Mouse (Mus musculus) embryonic facial prominence, embryonic 10.5 days (tissue): Measurements from ENCODE around the gene Adipor2. TPM values are rescaled to one million over a fixed set of nuclear protein-coding genes. Genes with fewer than 3 reads are reported as not detected.
A peak's percentile ranks its signal among the peaks of the same experiment; 100 is the strongest.

ENCODE experiments used
- DNase-seq: peaks from one replicate; pipeline ENCODE4 v3.0.0-alpha.2; 2017; ENCODE audit warnings: low spot score
- H3K27ac ChIP-seq: fragments of 300-500 bp; sonication (generic); replicated peaks from 2 replicates; pipeline ENCODE4 v1.5.1; 2016; ENCODE audit warnings: mild to moderate bottlenecking
- H3K27me3 ChIP-seq: fragments of 300-500 bp; sonication (generic); replicated peaks from 2 replicates; pipeline ENCODE4 v1.6.1; 2016; ENCODE audit warnings: low read depth, mild to moderate bottlenecking; ENCODE audit not compliant: poor library complexity, severe bottlenecking
- H3K36me3 ChIP-seq: fragments of 300-500 bp; sonication (generic); replicated peaks from 2 replicates; pipeline ENCODE4 v1.6.1; 2016; ENCODE audit warnings: mild to moderate bottlenecking, moderate library complexity
- H3K4me1 ChIP-seq: fragments of 300-500 bp; sonication (generic); 2 replicates; pipeline ENCODE4 v1.6.1; 2016
- H3K4me3 ChIP-seq: fragments of 300-500 bp; sonication (generic); 2 replicates; pipeline ENCODE4 v1.5.1; 2016; ENCODE audit warnings: mild to moderate bottlenecking, moderate library complexity
- H3K9me3 ChIP-seq: fragments of 300-500 bp; sonication (generic); 2 replicates; pipeline ENCODE4 v1.6.1; 2016; ENCODE audit warnings: mild to moderate bottlenecking
- WGBS: fragments of 180-500 bp; shearing (Covaris S2); methylation state at CpG from one replicate; pipeline ENCODE4 v1.1.7; 2016; 5-methylcytosine and 5-hydroxymethylcytosine counted together
- polyA plus RNA-seq: library from polyadenylated mRNA; unstranded; fragments of >200 nt; fragmentation: Nextera tagmentation; extraction: Ambion mirVana; gene quantifications from 2 replicates; pipeline ENCODE4 v1.2.1, GENCODE M21; 2016

Gene Adipor2
- polyA plus RNA-seq, 1 experiment from 2014 or later, result 30.9 TPM

- DNase-seq, result peak; percentile 51
- no peak within 1 kb of the TSS for H3K27ac ChIP-seq
- WGBS, result 1% methylated on average over 31 of the region's 31 CpGs
- H3K4me3 ChIP-seq, result peak within 1 kb of the TSS; percentile 54
- H3K36me3 ChIP-seq, result no peaks in the 10 kb centered on the region
- peaks cover 90% of the 10 kb centered on the region for H3K27me3 ChIP-seq
- peaks cover 55% of the 10 kb centered on the region for H3K4me1 ChIP-seq
- no peaks in the 10 kb centered on the region for H3K9me3 ChIP-seq
These were observed 87.0 kb downstream of the Adipor2 start, which contains the start of gene Lrtm2 for GRCm38 (mm10) chr6:119330506-119330905. TSS of gene Lrtm2 (minus strand) at chr6:119330766.

- no peaks in the 10 kb centered on the region for H3K9me3 ChIP-seq
- peaks cover 55% of the 10 kb centered on the region for H3K4me1 ChIP-seq
- no peaks in the 10 kb centered on the region for H3K36me3 ChIP-seq
- H3K27me3 ChIP-seq, result peaks cover 92% of the 10 kb centered on the region
- 5% methylated on average over 6 of the region's 6 CpGs for WGBS
- DNase-seq, result no peak
- no peak overlapping the region for H3K27ac ChIP-seq
- H3K4me3 ChIP-seq, result peak overlapping the region; percentile 54
These were observed 87.6 kb downstream of the Adipor2 start for GRCm38 (mm10) chr6:119329936-119330335.

GRCm38 (mm10) chr6:119329215-119329714, 88.2 kb downstream of the Adipor2 start:
- peak; percentile 36 for DNase-seq
- no peak overlapping the region for H3K27ac ChIP-seq
- H3K4me1 ChIP-seq, result peaks cover 55% of the 10 kb centered on the region
- 0 out of 2 replicates have a peak overlapping the region, but pooled peaks have one; percentile 16 for H3K4me3 ChIP-seq
- peaks cover 95% of the 10 kb centered on the region for H3K27me3 ChIP-seq
- H3K36me3 ChIP-seq, result no peaks in the 10 kb centered on the region
- 2% methylated on average over 8 of the region's 8 CpGs for WGBS
- no peaks in the 10 kb centered on the region for H3K9me3 ChIP-seq

GRCm38 (mm10) chr6:119328521-119329115, 88.9 kb downstream of the Adipor2 start:
- Histone ChIP-seq H3K36me3 (no peaks in the 10 kb centered on the region), H3K27me3 (peaks cover 93% of the 10 kb centered on the region), H3K4me1 (peaks cover 50% of the 10 kb centered on the region), H3K4me3 (0 out of 2 replicates have a peak overlapping the region, but pooled peaks have one; percentile 16), H3K9me3 (no peaks in the 10 kb centered on the region), H3K27ac (no peak overlapping the region)
- no peak for DNase-seq
- 8% methylated on average over 11 of the region's 11 CpGs for WGBS

- peaks cover 39% of the 10 kb centered on the region for H3K4me1 ChIP-seq
- H3K27me3 ChIP-seq, result peaks cover 88% of the 10 kb centered on the region
- H3K27ac ChIP-seq, result no peak overlapping the region
- 38% methylated on average over 7 of the region's 7 CpGs for WGBS
- no peaks in the 10 kb centered on the region for H3K9me3 ChIP-seq
- no peaks in the 10 kb centered on the region for H3K36me3 ChIP-seq
- no peak overlapping the region for H3K4me3 ChIP-seq
- DNase-seq, result no peak
These were observed 91.0 kb downstream of the Adipor2 start for GRCm38 (mm10) chr6:119326541-119326940.

- Histone ChIP-seq H3K9me3 (no peaks in the 10 kb centered on the region), H3K4me3 (no peak overlapping the region), H3K27me3 (peaks cover 82% of the 10 kb centered on the region), H3K4me1 (peaks cover 36% of the 10 kb centered on the region), H3K27ac (no peak overlapping the region), H3K36me3 (no peaks in the 10 kb centered on the region)
- WGBS, result 82% methylated on average over 6 of the region's 6 CpGs
- no peak for DNase-seq
These were observed 91.5 kb downstream of the Adipor2 start for GRCm38 (mm10) chr6:119325978-119326377.

- no peak overlapping the region for H3K27ac ChIP-seq
- H3K27me3 ChIP-seq, result peaks cover 70% of the 10 kb centered on the region
- WGBS, result 47% methylated on average over 10 of the region's 10 CpGs
- no peak for DNase-seq
- H3K4me1 ChIP-seq, result peaks cover 26% of the 10 kb centered on the region
- H3K4me3 ChIP-seq, result no peak overlapping the region
- H3K9me3 ChIP-seq, result no peaks in the 10 kb centered on the region
- H3K36me3 ChIP-seq, result no peaks in the 10 kb centered on the region
These were observed 92.7 kb downstream of the Adipor2 start for GRCm38 (mm10) chr6:119324776-119325175.

GRCm38 (mm10) chr6:119321752-119322151, 95.8 kb downstream of the Adipor2 start:
- no peak overlapping the region for H3K27ac ChIP-seq
- no peak overlapping the region for H3K4me3 ChIP-seq
- DNase-seq, result no peak
- peaks cover 40% of the 10 kb centered on the region for H3K27me3 ChIP-seq
- H3K4me1 ChIP-seq, result peaks cover 10% of the 10 kb centered on the region
- H3K9me3 ChIP-seq, result 0 out of 2 replicates have a peak, but pooled peaks cover 3% of the 10 kb centered on the region
- no peaks in the 10 kb centered on the region for H3K36me3 ChIP-seq
- 78% methylated on average over 7 of the region's 7 CpGs for WGBS

- Histone ChIP-seq H3K36me3 (no peaks in the 10 kb centered on the region), H3K27ac (no peak overlapping the region), H3K4me1 (peaks cover 2% of the 10 kb centered on the region; the same call in 1 of the 2 replicates), H3K9me3 (0 out of 2 replicates have a peak, but pooled peaks cover 3% of the 10 kb centered on the region), H3K27me3 (peaks cover 27% of the 10 kb centered on the region; the same call in 1 of the 2 replicates), H3K4me3 (no peak overlapping the region)
- WGBS, result 35% methylated on average over 16 of the region's 16 CpGs
- DNase-seq, result peak; percentile 81
These were observed 97.0 kb downstream of the Adipor2 start for GRCm38 (mm10) chr6:119320481-119320880.

GRCm38 (mm10) chr6:119319358-119319757, 98.1 kb downstream of the Adipor2 start:
- Histone ChIP-seq H3K9me3 (0 out of 2 replicates have a peak, but pooled peaks cover 3% of the 10 kb centered on the region), H3K4me1 (peaks cover 7% of the 10 kb centered on the region), H3K27ac (no peak overlapping the region), H3K4me3 (no peak overlapping the region), H3K27me3 (0 out of 2 replicates have a peak, but pooled peaks cover 17% of the 10 kb centered on the region), H3K36me3 (no peaks in the 10 kb centered on the region)
- whole genome bisulfite sequencing, result 83% methylated on average over 2 of the region's 2 CpGs
- no peak for DNase-seq

GRCm38 (mm10) chr6:119318732-119319131, 98.8 kb downstream of the Adipor2 start:
- no peak for DNase-seq

GRCm38 (mm10) chr6:119314751-119315476, 102.6 kb downstream of the Adipor2 start:
- Histone ChIP-seq H3K27me3 (no peaks in the 10 kb centered on the region), H3K9me3 (0 out of 2 replicates have a peak, but pooled peaks cover 3% of the 10 kb centered on the region), H3K27ac (no peak overlapping the region), H3K4me1 (peaks cover 17% of the 10 kb centered on the region), H3K4me3 (no peak overlapping the region), H3K36me3 (no peaks in the 10 kb centered on the region)
- 74% methylated on average over 7 of the region's 7 CpGs for WGBS
- DNase-seq, result no peak

More at GRCm38 (mm10) chr6:119318732-119319131, 98.8 kb downstream of the Adipor2 start:
- Histone ChIP-seq H3K4me1 (peaks cover 12% of the 10 kb centered on the region), H3K4me3 (no peak overlapping the region), H3K27me3 (0 out of 2 replicates have a peak, but pooled peaks cover 12% of the 10 kb centered on the region), H3K27ac (no peak overlapping the region), H3K9me3 (0 out of 2 replicates have a peak, but pooled peaks cover 3% of the 10 kb centered on the region), H3K36me3 (no peaks in the 10 kb centered on the region)
- 75% methylated on average over 9 of the region's 9 CpGs for WGBS
